Mouse (Mus musculus) forebrain, embryonic 12.5 days (tissue): ENCODE measurements around the gene Stxbp6. TPM values are rescaled to one million over a fixed set of nuclear protein-coding genes. Genes with fewer than 3 reads are reported as not detected.

Source experiments
- ATAC-seq: fragments of 200-750 bp; cut with Nextera tagmentation; 2 replicates; pipeline ENCODE4 v1.8.0; 2017; ENCODE audit warnings: moderate TSS enrichment; ENCODE audit not compliant: low FRiP score
- H3K27ac ChIP-seq: fragments of 300-500 bp; sonication (generic); 2 replicates; pipeline ENCODE4 v1.5.1; 2016; ENCODE audit warnings: mild to moderate bottlenecking
- H3K27me3 ChIP-seq: fragments of 300-500 bp; sonication (generic); 2 replicates; pipeline ENCODE4 v1.6.1; 2016; ENCODE audit warnings: mild to moderate bottlenecking
- H3K36me3 ChIP-seq: fragments of 300-500 bp; sonication (generic); replicated peaks from 2 replicates; pipeline ENCODE4 v1.6.1; 2016; ENCODE audit warnings: mild to moderate bottlenecking
- H3K4me1 ChIP-seq: fragments of 300-500 bp; sonication (generic); 2 replicates; pipeline ENCODE4 v1.6.1; 2016
- H3K4me2 ChIP-seq: fragments of 300-500 bp; sonication (generic); 2 replicates; pipeline ENCODE4 v1.6.1; 2016; ENCODE audit warnings: mild to moderate bottlenecking, moderate library complexity
- H3K4me3 ChIP-seq: fragments of 300-500 bp; sonication (generic); replicated peaks from 2 replicates; pipeline ENCODE4 v1.5.1; 2016; ENCODE audit warnings: mild to moderate bottlenecking
- H3K9ac ChIP-seq: fragments of 300-500 bp; sonication (generic); 2 replicates; pipeline ENCODE4 v1.6.1; 2016; ENCODE audit warnings: mild to moderate bottlenecking
- H3K9me3 ChIP-seq: fragments of 300-500 bp; sonication (generic); 2 replicates; pipeline ENCODE4 v1.6.1; 2016
- WGBS: fragments of 180-500 bp; shearing (Covaris S2); methylation state at CpG from one replicate; pipeline ENCODE4 v1.1.7; 2016; 5-methylcytosine and 5-hydroxymethylcytosine counted together
- polyA plus RNA-seq: library from polyadenylated mRNA; unstranded; fragments of >200 nt; fragmentation: Nextera tagmentation; extraction: Ambion mirVana; gene quantifications from 2 replicates; pipeline ENCODE4 v1.2.1, GENCODE M21; 2016

The Stxbp6 gene
- polyA plus RNA-seq, 1 experiment from 2014 or later = 11.8 TPM

GRCm38 (mm10) chr12:44987762-44988161 lies 86.7 kb downstream of the Stxbp6 start:
- H3K27me3 ChIP-seq = no peaks in the 10 kb centered on the region

DNA sequence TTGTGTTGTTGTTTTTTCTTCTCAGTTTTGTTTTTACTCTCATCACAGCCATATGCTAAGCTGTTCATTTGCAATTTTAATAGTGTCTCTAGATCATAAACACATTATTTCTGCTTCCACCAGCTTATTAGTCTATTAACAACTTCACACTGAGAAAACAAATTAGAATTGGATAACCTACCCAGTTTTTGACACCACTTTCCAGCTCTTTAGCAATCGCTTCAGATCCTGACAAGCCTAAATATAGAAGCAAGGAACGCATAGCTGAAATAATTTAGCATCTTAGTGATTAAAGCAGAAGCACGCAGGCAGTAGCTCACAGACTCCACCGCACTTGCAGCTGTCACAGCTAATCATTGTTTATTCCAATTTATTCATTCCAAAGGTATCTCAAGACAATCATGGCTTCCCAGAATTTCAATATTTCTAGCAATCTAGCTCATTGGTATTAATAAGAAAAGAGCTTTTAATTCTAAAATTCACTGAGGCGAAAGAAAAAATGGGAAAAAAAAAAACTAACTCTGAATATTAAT lies 95.1 kb downstream of the Stxbp6 start:
- no peak overlapping the region for H3K27ac ChIP-seq
- H3K27me3 ChIP-seq = no peaks in the 10 kb centered on the region
- H3K9me3 ChIP-seq = no peaks in the 10 kb centered on the region
- H3K9ac ChIP-seq = no peak overlapping the region
- no peak overlapping the region for H3K4me2 ChIP-seq
- 60% methylated on average over 5 of the region's 5 CpGs for WGBS
- no peaks in the 10 kb centered on the region for H3K36me3 ChIP-seq
- H3K4me3 ChIP-seq = no peak overlapping the region
- no peak for ATAC-seq
- H3K4me1 ChIP-seq = 0 out of 2 replicates have a peak, but pooled peaks cover 4% of the 10 kb centered on the region

More at GRCm38 (mm10) chr12:44987762-44988161, 86.7 kb downstream of the Stxbp6 start:
- Histone ChIP-seq H3K9me3 (no peaks in the 10 kb centered on the region), H3K36me3 (no peaks in the 10 kb centered on the region), H3K4me1 (peaks cover 5% of the 10 kb centered on the region; the same call in 1 of the 2 replicates), H3K27ac (no peak overlapping the region), H3K9ac (no peak overlapping the region), H3K4me2 (no peak overlapping the region), H3K4me3 (no peak overlapping the region)
- no peak for ATAC-seq
- WGBS = 84% methylated on average over 1 of the region's 1 CpGs

DNA sequence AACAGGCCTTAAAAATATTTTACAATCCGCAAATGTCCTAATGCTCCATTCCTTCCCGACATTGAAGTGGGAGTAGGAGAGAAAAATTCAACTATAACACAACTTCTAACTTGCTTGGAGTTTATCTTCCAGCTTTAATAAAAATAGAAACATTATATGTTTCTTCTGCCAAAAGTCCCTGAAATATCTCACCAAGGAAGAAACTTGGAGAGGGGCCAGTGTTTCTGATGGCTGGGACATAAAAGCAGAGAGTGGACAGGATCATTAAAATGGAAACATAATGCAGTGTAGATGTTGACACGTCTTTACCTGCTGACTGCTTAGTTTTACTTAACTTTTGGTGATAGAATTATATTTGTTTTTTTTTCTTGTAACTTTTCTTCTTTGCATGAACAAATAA lies 99.2 kb downstream of the Stxbp6 start:
- no peaks in the 10 kb centered on the region for H3K27me3 ChIP-seq
- no peak overlapping the region for H3K4me3 ChIP-seq
- no peak overlapping the region for H3K27ac ChIP-seq
- no peaks in the 10 kb centered on the region for H3K9me3 ChIP-seq
- no peak overlapping the region for H3K9ac ChIP-seq
- H3K36me3 ChIP-seq = no peaks in the 10 kb centered on the region
- no peak overlapping the region for H3K4me2 ChIP-seq
- WGBS = 89% methylated on average over 3 of the region's 3 CpGs
- 0 out of 2 replicates have a peak, but pooled peaks cover 4% of the 10 kb centered on the region for H3K4me1 ChIP-seq
- no peak for ATAC-seq

- H3K36me3 ChIP-seq = no peaks in the 10 kb centered on the region
- H3K27ac ChIP-seq = no peak overlapping the region
- no peak overlapping the region for H3K9ac ChIP-seq
- H3K4me1 ChIP-seq = no peaks in the 10 kb centered on the region
- H3K27me3 ChIP-seq = no peaks in the 10 kb centered on the region
- ATAC-seq = no peak
- 92% methylated on average over 2 of the region's 2 CpGs for WGBS
- no peak overlapping the region for H3K4me3 ChIP-seq
- no peaks in the 10 kb centered on the region for H3K9me3 ChIP-seq
- no peak overlapping the region for H3K4me2 ChIP-seq
Measured at GRCm38 (mm10) chr12:44971477-44971876, 103.0 kb downstream of the Stxbp6 start.

- Histone ChIP-seq H3K27me3 (no peaks in the 10 kb centered on the region), H3K9me3 (no peaks in the 10 kb centered on the region), H3K9ac (no peak overlapping the region), H3K4me1 (no peaks in the 10 kb centered on the region), H3K27ac (no peak overlapping the region), H3K4me2 (no peak overlapping the region), H3K4me3 (no peak overlapping the region), H3K36me3 (no peaks in the 10 kb centered on the region)
- no peak for ATAC-seq
- WGBS = 80% methylated on average over 1 of the region's 1 CpGs
Measured at GRCm38 (mm10) chr12:44967448-44967847, 107.1 kb downstream of the Stxbp6 start.

DNA sequence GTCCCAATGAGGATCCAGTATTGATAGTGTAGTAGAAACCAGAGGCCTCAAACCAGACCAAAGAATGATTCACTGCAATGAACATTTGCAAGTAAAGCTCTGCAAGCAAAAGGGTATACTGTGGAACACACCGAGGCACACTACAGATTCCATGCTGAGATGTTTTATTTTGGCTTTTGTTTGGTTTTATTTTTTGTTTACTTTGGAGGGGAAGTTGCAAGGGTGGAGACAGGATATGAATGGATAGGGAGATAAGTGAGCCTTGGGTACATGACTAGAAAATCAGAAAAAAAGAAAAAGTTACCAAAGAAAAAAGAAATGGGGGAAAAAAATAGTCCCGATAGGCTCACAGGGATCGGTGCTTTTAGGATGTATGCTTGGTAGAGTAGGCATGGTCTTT lies 117.0 kb downstream of the Stxbp6 start:
- Histone ChIP-seq H3K36me3 (no peaks in the 10 kb centered on the region), H3K27ac (no peak overlapping the region), H3K4me1 (no peaks in the 10 kb centered on the region), H3K9me3 (no peaks in the 10 kb centered on the region), H3K9ac (no peak overlapping the region), H3K27me3 (no peaks in the 10 kb centered on the region), H3K4me2 (no peak overlapping the region), H3K4me3 (no peak overlapping the region)
- WGBS = 96% methylated on average over 3 of the region's 3 CpGs
- ATAC-seq = no peak

DNA sequence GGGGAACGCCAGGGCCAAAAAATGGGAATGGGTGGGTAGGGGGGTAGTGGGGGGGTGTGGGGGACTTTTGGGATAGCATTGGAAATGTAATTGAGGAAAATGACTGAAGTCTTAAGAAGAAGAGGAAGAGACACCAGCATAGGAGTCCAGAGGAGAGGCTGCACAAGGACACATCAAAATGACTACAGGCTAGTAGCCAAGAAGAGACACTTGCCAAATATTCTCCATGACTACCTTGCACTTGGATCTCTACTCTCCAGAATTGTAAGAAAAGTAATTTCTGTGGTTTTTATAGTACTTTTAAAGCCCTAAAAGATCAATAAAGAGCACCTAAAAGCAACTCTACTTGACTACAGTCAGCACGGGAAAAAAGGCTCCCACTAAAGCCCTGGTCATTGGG lies 121.4 kb downstream of the Stxbp6 start:
- no peak for ATAC-seq
- Histone ChIP-seq H3K27ac (no peak overlapping the region), H3K9ac (no peak overlapping the region), H3K9me3 (no peaks in the 10 kb centered on the region), H3K4me3 (no peak overlapping the region), H3K4me2 (no peak overlapping the region), H3K4me1 (no peaks in the 10 kb centered on the region), H3K27me3 (no peaks in the 10 kb centered on the region), H3K36me3 (no peaks in the 10 kb centered on the region)
- 97% methylated on average over 2 of the region's 2 CpGs for WGBS

DNA sequence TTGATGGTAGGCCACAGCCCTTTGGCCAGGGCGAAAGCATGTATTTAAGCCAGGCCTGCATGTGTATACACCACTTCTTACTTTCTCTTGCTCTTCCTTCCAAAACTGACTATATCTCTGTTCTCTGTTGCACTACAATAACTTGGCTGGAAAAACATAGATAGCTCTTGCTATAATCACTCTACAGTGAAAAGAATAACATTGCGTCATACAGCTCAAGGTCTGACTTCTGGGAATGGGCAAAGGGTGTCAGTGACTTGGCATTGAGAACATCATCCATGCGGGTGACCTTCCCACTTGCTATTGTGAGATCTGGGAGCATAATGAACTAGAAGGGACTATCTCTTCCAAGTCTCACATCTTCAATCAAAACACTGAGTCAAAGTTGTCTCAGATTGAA lies 122.4 kb downstream of the Stxbp6 start:
- no peaks in the 10 kb centered on the region for H3K9me3 ChIP-seq
- no peaks in the 10 kb centered on the region for H3K4me1 ChIP-seq
- no peak overlapping the region for H3K27ac ChIP-seq
- no peaks in the 10 kb centered on the region for H3K27me3 ChIP-seq
- no peaks in the 10 kb centered on the region for H3K36me3 ChIP-seq
- WGBS = 93% methylated on average over 3 of the region's 3 CpGs
- no peak for ATAC-seq
- H3K4me3 ChIP-seq = no peak overlapping the region
- H3K4me2 ChIP-seq = no peak overlapping the region
- no peak overlapping the region for H3K9ac ChIP-seq

- Histone ChIP-seq H3K4me1 (no peaks in the 10 kb centered on the region), H3K4me2 (no peak overlapping the region), H3K9me3 (no peaks in the 10 kb centered on the region), H3K36me3 (no peaks in the 10 kb centered on the region), H3K4me3 (no peak overlapping the region), H3K27ac (no peak overlapping the region), H3K27me3 (no peaks in the 10 kb centered on the region), H3K9ac (no peak overlapping the region)
- 99% methylated on average over 2 of the region's 2 CpGs for WGBS
- ATAC-seq = no peak
Measured at GRCm38 (mm10) chr12:44950559-44950958, 124.0 kb downstream of the Stxbp6 start.

DNA sequence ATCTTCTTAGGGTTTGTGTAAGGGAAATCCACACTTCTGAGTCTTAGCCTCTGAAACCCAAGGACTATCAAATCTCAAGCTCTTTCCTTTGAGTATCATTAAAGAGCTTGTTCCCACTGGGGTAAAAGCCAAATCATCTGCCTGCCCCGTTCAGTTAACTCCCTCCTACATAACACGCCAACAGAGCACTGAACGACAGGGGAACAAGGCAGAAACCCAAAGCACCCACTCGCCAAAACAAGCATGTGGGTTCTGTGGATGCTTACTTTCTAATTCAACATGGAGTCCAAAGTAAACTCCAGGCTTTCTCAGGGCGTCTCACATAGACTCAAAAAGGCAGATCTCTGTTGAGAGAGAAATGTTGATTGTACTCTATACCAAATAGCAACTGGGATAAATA lies 126.7 kb downstream of the Stxbp6 start:
- WGBS = 89% methylated on average over 5 of the region's 5 CpGs
- Histone ChIP-seq H3K4me2 (no peak overlapping the region), H3K36me3 (no peaks in the 10 kb centered on the region), H3K4me1 (no peaks in the 10 kb centered on the region), H3K9ac (no peak overlapping the region), H3K9me3 (no peaks in the 10 kb centered on the region), H3K4me3 (no peak overlapping the region), H3K27me3 (no peaks in the 10 kb centered on the region), H3K27ac (no peak overlapping the region)
- ATAC-seq = no peak

GRCm38 (mm10) chr12:44940325-44940724 lies 134.2 kb downstream of the Stxbp6 start:
- no peak overlapping the region for H3K4me3 ChIP-seq
- no peak overlapping the region for H3K27ac ChIP-seq
- H3K9me3 ChIP-seq = no peaks in the 10 kb centered on the region
- H3K4me2 ChIP-seq = no peak overlapping the region
- H3K27me3 ChIP-seq = no peaks in the 10 kb centered on the region
- WGBS = 86% methylated on average over 4 of the region's 4 CpGs
- H3K36me3 ChIP-seq = no peaks in the 10 kb centered on the region
- ATAC-seq = no peak
- H3K9ac ChIP-seq = no peak overlapping the region
- no peaks in the 10 kb centered on the region for H3K4me1 ChIP-seq

DNA sequence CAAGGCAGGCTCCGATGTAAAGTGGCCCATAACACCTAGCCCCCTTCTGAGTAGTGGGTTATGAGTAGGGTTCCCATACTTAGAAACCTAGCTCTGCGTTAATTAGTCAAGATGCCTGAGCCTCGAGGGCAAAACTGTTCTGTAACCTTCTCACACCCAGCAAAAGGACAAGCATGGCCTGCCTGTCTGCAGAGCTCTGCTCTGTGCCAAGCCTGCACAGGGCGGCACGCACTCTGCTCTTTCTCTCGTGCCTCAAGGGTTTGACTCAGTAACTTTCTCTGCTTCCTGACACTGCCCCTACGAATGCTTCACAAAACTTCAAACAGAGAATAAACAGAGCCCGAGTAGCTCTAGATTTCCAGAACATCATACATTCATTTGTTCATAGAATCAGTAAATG lies 135.4 kb downstream of the Stxbp6 start:
- H3K4me3 ChIP-seq = no peak overlapping the region
- H3K27ac ChIP-seq = no peak overlapping the region
- no peak overlapping the region for H3K9ac ChIP-seq
- no peaks in the 10 kb centered on the region for H3K36me3 ChIP-seq
- no peak for ATAC-seq
- no peak overlapping the region for H3K4me2 ChIP-seq
- no peaks in the 10 kb centered on the region for H3K4me1 ChIP-seq
- 87% methylated on average over 8 of the region's 8 CpGs for WGBS
- H3K27me3 ChIP-seq = no peaks in the 10 kb centered on the region
- H3K9me3 ChIP-seq = no peaks in the 10 kb centered on the region

DNA sequence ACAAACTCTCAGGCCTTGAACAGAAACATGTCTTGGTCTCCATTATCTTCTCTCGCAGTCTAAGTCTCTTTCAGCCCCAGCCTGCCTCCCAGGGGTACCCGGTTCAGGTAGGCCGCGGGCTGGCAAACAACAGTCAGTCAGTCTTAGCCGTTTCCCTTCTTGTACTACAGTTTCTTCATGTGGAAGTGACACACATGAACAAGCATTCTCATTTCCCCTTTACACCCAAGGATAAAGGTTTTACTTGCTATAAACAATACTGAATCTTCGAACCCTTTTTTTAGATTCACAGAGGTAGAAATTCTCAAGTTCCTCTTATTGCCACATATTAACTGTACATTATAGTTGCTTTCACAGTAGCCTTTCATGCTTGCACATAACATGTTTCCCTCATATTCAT lies 141.6 kb downstream of the Stxbp6 start:
- 85% methylated on average over 6 of the region's 6 CpGs for WGBS
- no peak overlapping the region for H3K9ac ChIP-seq
- no peak for ATAC-seq
- no peaks in the 10 kb centered on the region for H3K27me3 ChIP-seq
- no peaks in the 10 kb centered on the region for H3K4me1 ChIP-seq
- H3K36me3 ChIP-seq = no peaks in the 10 kb centered on the region
- no peak overlapping the region for H3K4me2 ChIP-seq
- H3K27ac ChIP-seq = no peak overlapping the region
- H3K4me3 ChIP-seq = no peak overlapping the region
- H3K9me3 ChIP-seq = no peaks in the 10 kb centered on the region
